Mouse (Mus musculus): ENCODE measurements at regions not wholly inside any gene's neighbourhood (a gene's known extent, or its start where the extent isn't known, plus 50 kb on each side); places are given as distances from the start of the nearest gene placed in this dataset.

DNA sequence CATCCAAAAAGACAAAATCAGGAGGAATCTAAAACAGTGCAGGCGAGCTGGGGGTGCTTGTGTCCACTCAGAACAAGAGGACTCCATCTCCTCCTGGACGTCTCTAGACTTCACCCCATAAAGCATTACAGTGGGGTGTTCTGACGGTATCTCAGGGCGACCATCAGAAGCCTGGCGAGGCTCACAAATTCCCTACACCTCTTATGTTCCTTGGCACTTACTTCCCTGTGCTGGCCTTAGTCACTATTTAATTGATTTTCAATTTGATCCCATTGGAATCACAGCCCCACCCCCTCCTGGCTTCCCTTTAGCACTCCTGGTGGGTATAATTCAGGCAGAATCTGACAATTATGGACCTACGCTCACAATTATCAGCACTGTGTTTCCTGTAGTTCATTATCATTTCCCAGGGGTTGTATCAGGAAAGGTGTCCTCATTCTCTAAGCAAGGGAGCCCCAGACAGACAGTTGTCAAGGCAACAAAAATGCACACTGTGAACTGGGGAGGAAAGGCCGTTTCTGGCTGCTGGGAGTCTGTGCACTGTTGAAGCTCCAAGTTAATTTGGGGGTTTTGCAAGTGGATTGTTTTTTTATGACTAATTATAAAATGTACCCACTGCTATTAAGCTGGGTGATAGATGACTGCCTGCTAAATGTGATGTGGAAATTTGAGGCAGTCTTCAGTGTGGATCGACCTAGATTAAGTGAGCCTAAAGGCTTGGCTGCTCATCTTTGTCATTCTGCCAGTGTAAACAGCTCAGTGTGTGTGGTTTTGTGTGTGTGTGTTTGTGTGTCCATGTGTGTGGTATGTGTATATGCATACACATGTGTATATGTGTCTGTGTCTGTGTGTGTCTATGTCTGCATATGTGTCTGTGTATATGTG lies 115.6 kb upstream of the Kcnj15 start:
- no peak for TF ChIP-seq EP300 (IDR thresholded peaks at IDR 0.05; ENCODE audit: low read depth)
- TF ChIP-seq CTCF (IDR thresholded peaks at IDR 0.05; ENCODE audit: low read depth) = no peak
